Mouse (Mus musculus): ENCODE results near the gene Celsr3. TPM values are rescaled to one million over a fixed set of nuclear protein-coding genes. Genes with fewer than 3 reads are reported as not detected.

Celsr3 gene
- total RNA-seq (2021): 4.2 and 5.5 TPM in 2 replicates
- long read RNA-seq, partial matches to known transcripts: 2 of 2 reads
- long read RNA-seq, other reads (novel, unspliced or antisense): 0 of 2 reads

DNA sequence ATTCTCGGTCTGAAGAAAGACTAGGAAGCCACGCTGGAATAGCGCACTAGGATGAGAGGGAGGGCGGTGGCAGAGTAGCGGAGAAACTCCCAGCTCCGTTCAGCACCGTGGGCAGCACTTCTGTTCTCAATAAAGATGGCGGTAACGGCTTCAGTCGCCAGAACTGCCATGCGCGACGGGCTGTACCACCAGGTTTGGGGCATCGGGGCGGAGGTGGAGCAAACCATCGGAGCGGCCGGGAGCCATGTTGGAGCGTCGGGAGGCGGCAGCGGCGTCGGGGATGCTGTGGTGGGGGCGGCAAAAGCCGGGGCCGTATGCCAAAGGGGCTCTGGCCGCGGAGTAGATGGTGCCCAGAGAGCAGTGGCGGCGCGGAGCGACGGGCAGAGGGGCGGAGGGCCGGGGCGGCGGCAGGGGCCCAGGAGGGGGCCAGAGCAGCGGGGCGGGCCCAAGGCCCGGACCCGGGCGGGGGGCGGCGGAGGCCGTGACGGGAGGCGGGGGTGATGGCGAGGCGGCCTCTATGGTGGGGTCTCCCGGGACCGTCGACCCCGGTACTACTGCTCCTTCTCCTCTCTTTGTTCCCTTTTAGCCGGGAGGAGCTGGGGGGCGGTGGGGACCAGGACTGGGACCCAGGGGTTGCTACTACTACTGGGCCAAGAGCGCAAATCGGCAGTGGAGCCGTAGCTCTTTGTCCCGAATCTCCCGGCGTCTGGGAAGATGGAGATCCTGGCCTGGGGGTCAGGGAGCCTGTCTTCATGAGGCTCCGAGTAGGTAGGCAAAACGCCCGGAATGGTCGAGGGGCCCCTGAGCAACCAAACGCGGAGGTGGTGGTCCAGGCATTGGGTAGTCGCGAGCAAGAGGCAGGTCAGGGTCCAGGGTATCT lies at the start of gene Celsr3:
Gene Celsr3, plus strand, starts transcription at position 501 of the 880 bp plus-strand sequence.
- peak; percentile 69 for DNase-seq

DNA sequence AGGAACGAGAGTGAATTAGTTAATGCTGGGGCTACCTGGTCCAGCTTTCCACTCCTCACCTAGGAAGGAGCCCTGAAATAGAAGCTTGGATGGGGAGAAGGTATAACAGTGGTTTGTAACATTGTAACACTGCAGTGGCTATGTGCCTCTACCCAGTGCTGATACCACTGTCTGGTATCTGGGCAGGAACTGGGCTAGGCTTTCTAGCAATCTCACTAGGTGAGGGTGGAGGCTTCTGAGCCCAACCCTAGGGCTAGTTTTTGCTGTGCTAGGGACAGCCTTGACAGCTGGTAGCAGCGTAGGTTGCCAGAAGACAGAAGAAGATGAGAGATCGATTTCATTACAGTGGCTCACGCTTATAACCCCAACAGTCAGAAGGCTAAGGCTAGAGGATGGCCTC lies 49.5 kb upstream of the Celsr3 start:
- DNase-seq: no peak

DNA sequence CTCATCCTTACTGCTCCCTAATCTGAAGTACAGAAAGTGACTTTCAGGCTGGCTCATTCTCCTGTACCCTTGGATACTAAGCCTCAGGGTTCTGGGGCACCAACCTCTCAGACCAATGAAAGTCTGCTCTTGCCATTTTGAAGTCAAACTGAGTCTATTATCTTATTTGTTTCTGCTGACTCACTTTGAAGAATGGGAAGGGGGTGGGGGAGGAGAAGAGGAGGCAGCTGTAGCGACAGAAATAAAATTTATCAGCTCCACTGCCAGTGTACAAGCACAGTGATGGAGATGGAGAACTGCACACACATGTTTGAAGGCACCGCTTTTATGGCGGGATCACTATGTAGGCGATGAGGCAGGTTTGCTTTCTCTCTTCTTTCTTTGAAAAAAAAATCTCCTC lies 48.8 kb upstream of the Celsr3 start:
- no peak for DNase-seq

DNA sequence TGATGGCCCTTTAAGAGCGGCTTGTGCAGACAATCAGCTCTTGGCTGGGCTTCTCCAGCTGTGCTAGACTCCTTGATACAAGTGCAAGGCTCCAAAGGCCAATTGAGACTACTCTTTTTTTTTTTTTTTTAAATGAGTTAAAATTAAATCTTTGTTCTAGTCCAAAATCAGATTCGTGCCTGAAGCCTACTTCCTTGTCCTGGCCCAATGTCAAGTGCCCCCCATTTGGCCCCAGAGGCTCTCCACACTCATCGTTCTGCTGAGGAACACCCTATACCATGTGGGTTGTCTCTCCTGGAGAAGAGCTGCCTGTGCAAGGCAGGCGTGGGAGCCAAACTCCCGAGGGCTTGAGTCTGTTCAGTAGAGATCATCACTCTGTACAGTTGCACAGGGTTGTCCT lies 45.2 kb upstream of the Celsr3 start:
- no peak for DNase-seq

DNA sequence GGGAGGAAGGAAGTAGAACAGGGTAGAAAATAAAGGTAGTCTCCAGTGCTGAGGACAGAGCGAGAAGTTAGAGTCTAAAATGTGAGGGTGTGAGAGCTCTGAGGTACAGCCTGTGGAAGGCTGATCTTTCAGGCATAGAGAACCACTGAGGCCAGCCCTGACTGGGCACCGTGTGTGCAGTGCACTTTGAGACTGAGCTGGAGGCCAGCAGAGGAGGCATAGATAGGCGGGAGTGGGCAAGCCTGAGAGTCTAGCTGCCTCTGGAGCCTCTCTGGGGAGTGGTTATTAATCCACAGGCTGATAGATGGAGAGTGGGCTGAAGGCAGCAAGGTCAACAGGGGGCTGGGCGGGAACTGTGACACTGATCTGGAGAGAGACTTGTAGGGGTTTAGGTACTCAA lies 44.2 kb upstream of the Celsr3 start:
- no peak for DNase-seq

DNA sequence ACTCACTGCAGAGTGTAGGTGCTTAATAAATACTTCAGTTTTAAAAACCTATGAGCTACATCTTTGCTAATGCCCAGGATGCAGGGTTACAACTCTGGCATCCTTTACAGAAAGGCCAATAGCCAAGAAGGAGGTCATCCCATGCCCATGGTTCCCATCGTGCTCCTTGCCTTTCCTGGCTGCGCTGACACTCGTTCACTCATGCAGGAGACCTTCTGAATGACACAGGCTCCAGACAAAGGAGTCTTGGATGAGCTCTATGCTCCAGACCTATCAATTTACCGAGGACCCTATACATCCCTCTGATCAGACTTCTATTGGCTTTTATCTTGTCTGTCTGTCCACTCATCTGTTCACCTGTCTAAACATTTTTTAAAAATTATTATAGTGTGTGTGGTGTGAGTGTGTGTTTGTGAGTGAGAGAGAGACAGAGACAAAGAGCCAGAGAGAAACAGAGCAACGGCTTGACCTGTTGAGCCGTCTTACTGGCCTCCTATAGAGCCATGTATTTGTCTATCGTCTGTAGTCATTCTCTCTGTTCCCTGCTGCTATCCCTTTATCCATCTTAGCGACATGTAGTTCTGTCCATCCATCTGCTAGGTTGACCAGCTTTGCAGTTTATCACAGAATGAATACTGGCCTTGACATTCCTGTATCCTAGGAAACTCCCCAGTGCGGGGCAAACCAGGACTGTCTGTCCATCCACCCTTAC lies 43.1 kb upstream of the Celsr3 start:
- DNase-seq: no peak

DNA sequence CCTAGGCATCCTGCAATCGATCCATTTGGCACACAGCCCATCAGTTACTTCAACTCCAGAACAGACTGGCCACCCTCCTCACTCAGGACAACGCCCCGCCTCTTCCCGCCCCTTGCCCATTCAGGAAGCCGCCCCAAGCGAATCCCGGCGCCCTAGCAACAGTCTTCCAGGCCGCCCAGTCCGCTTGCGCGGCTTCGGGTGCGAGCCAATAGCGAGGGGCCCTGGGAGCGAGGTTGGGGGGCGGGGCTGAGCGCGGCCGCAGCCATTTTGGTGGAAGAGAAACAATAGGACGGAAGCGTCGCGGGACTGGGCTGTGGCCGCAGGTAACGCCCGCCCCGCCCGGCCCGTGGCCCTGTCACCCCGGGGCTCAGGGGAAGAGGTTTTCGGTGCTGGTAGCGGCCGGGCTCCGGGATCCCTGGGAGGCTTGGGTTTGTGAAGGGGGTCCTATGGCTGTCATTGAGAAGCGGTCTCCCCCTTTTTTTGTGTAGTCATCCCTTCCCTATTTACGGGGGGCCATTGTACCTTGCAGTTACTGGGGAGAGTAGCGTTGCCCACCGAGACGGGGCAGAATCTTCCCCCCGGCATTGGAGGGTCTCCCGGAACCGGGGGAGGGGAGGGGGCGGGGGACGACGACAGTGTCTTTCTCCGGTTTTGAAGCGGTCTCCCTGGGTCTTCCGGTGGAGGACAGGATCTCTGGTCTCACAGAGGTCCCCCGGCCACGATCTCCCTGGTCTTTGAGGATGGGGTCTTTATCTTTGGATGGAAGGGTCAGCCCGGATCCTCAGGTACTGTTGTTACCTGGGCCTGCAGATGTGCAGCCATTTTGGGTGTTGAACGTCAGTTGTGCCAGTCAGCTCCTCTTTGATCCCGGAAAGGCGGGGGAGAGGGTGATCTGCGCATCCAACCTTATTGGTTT lies 42.3 kb upstream of the Celsr3 start, which contains the start of gene Ip6k2:
Gene Ip6k2, plus strand, starts transcription at position 249 of the 916 bp plus-strand sequence.
- DNase-seq: peak; percentile 98

DNA sequence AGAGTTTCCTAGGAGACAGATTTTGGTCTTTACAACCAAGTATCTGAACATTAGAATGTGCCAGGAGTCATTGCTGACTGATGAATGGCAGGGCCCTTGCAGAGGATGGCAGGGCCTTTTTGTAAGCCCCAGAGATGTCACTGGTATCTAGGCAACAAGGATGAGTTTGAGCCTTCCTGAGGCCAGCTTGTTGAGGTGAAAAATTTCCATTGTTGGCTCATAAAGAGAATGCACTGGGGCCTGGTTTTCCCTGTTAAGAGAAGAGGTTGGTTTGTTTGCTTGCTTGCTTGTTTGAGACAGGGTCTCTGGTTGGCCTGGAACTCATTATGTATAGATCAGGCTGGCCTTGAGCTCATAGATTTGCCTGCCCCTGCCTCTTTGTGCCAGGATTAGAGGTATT lies 40.7 kb upstream of the Celsr3 start:
- no peak for DNase-seq

DNA sequence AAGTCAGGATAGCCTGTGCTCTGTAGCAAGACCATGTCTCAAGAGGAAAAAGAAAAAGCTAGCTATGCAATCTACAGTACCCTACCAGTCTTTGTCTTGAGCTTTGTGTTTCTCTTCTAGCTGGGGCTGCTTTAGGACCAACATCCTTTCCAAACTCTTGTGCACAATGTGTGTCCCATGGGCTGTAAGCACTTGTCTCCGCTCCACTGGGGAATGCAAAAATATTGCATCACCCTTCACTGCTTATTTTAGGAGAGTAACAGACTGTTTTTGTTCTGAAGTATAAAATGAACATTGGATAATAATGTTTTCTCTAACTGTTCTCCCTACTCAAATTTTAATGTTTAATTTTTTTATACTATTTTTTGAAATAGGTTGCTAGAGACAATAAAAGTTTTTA lies 39.6 kb upstream of the Celsr3 start:
- DNase-seq: no peak

DNA sequence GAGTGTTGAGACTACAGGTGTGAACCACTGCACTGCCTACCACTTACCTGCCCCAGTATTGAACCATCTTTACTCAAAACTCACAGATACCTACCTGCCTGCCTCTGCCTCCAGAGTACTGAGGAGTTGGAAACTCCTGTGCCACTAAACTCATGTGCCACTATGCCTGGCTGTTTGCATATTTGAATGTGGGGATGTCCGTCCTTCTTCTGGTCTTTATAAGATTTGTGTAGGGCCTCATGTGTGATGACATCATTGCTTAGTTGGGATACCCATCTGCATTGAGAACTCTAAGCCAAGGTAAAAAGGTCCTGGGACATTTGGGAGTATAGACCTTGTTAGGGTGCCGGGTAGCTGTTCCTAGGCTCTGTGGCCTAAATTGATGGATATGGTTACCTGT lies 39.0 kb upstream of the Celsr3 start:
- DNase-seq: no peak

DNA sequence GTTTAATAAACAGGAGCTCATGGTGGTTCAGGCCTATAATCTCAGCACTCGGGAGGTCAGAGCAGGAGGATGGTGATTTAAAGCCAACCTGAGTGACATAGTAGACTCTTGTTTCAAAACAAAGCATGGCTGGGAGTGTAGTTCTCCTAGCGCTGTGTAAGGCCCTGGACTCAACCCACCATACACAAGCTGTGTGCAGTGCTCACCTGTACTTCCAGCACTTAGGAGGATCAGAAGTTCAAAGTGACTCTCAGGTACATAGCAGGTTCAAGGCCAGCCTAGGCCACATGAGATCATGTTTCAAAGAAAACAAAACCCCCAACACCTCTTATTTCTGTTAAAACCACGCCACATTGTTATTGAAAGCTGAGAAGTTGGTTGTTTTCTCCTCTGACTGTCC lies 37.4 kb upstream of the Celsr3 start:
- DNase-seq: no peak

DNA sequence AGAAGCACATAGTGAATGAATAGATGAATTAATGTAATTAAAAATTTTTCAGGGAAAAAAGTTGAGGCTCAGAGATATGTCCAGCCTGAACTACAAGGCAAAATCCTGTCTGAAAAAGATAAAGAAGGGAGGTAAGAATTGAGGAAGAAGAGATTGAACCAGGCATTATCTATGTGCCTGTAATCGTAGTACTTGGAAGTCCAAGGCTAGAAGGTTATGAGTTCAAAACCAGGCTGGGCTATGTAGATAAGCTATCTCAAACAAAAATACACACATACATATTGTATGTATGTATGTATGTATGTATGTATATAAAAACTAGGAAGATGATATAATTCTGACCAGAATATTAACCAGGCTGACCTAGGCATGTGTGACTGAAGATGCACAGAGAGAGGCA lies 33.8 kb upstream of the Celsr3 start:
- no peak for DNase-seq

DNA sequence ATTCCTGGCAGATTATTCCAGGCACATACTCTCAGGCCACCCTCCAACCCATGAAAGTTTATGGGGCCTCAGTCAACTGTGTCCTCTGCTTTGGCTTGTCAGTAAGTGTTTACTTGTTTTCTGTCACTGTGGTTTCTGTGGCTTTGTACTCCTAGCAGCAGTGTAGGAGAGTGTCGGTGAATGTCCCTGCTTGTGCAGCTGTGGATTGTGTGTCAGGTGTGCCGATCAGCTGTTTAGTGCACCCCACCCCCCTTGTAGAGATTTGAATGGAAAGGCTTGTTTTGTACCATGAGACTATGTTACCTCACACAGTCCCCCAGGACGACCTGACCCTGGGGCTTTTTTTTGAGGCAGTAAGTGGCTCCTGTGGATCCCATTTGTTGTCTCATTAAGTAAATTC lies 33.4 kb upstream of the Celsr3 start:
- no peak for DNase-seq

DNA sequence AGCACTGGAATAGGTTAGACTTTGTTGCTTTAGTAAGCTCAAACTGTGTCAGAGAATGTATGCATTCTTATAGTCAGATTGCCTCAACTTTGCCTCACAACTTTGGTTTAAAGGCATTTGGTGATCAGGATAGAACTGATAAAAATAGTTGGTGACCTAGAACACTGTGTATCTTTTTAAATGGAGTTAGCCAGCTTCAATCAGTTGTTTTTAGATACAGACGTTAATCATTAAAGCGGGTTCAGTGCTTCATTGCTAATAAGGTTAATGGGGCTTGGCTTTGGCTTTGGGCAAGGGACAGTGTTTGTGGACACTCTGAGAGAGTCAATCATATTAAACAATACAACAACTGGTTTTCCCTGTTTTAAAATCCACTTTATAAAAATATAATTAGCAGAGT lies 30.8 kb upstream of the Celsr3 start:
- no peak for DNase-seq

DNA sequence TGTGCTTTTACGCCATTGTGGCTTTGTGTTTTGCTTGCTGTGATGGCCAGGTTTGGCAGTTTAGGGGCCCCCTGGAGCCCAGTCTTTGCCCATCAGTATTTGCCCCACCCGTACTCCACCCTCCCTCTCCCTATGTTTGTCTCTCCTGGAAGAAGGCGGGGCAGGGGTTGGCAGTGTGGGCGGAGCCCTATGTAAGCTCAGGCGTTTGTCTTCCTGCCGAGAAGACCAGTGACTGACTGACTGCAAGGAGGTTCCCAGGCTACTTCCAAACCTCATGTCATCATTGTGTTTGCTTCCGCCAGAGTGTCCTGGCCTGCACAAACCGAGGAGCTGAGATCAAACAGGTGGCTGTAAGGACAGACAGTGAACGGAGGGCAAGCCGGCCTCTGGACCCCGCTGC lies 30.4 kb upstream of the Celsr3 start:
- DNase-seq: peak; percentile 55

DNA sequence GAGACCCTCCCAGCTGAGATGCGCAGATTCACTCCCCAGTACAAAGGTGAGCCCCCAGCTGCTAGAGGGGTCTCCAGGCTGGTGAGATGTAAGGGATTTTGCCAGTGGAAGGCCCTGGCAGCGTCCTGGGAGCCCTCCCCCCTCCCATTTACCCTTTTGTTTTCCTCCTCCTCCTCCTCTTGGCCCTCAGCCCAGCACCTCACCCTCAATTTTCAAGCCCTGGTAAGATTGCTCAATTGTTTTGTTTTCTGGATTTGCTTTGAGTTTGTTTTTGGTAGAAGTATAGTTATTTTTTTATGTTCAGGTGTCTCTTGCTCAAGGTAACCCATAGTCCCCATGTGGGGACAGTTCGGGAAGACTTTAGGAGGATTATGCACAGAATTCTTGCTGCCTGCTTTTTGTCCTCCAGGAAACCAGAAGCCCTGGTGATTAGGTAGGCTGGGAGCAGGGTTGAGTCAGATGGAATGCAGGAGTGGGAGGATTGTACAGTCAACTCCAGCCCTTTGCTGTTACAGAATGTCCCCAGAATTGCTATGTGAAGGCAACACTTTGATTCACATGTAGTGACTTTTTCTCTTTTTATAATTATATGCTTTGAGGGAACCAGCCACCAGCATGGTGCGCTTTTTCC lies 29.7 kb upstream of the Celsr3 start:
- DNase-seq: peak; percentile 42

DNA sequence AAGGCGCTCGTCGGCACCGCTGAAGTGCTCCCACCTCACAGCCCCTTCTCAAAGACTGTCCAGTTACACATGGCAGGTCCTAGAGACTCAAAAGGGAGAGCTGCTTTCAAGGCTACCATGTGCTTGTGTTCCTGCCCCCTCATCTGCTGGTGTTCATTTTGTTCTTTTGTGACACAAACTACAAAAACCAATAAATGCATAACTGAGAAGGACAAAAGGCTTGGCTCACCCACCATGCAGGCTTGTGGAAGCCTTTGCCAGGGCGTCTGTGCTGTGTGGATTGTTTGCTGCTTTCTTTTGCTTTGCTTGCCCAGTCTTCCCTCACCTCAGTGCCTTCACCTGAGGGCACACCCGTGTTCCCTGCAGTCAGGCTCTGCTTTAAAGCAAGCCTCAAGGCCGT lies 28.6 kb upstream of the Celsr3 start:
- no peak for DNase-seq

DNA sequence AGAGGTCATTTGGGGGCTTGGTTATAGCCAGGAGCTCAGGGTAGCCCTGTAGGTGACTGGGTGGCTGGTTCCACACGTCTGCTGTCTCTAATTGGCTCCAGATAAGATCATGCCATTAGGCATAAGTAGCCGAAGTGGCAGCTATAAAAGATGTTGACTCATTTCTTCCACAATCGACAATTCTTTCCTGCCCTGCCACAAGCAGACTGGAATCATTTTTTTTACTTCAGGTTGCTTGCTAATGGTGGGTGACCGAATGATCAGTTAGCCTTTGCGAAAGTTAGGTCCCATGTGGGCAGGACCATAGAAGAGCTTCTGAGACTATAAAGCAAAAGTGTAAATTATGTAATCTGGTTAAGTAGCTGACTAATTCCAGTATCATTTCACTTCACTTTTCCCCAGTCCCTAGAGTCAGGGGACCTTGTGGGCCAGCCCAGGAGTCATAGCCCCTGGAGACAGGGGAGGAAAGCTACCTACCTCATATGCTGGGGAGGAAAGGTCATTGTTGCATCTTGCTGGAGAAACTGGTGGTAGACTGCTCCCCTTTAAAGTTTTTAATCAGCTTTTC lies 27.5 kb upstream of the Celsr3 start:
- DNase-seq: no peak

DNA sequence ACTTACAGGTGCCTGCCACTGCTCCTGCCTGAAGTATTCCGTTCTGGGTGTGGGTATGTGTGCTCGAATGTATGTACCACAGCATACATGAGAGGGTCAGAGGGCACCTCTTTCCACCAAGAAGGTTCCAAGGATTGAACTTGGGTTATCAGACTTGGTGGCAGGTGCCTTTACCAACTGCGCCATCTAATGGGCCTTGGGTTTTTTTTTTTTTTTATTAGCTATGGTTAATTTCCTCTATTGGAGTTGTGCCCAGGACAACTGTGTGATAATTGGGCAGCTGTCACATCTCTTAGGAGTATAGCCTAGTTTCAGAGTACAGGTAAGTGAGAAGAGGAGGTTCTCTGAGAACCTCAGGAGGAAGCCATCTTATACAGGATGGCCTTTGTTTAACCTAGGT lies 26.6 kb upstream of the Celsr3 start:
- DNase-seq: no peak

DNA sequence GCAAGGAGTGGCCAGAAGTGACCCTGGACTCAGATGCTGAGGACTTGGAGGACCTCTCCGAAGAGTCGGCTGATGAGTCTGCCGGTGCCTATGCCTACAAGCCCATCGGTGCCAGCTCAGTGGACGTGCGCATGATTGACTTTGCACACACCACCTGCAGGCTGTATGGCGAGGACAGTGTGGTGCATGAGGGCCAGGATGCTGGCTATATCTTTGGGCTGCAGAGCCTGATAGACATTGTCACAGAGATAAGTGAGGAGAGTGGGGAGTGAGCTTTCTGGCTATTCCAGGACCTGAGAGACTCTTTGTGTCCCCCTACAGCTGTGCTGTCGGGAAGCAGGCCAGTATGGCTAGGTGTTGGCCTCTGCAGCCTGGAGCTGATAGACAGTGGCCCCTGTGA lies 20.4 kb upstream of the Celsr3 start:
- no peak for DNase-seq

DNA sequence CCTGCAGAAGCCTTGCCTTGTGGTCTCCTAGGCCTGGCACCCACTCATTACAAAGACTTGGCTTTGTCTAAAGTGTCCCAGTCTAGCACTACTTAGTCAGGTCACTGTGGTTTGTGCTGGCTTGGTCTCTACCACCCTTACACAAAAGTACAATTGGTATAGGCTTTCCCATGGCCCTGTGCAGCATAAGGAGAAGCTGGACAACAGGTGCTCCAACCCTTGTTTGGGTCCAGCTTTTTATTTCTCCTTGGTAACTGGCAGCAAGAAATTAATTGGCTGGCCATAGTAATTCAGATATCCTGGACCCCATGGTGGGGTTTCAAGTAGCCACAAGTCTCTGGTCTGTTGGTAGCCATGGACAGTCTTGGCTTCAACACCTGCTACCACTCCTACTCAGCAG lies 19.7 kb upstream of the Celsr3 start:
- no peak for DNase-seq

DNA sequence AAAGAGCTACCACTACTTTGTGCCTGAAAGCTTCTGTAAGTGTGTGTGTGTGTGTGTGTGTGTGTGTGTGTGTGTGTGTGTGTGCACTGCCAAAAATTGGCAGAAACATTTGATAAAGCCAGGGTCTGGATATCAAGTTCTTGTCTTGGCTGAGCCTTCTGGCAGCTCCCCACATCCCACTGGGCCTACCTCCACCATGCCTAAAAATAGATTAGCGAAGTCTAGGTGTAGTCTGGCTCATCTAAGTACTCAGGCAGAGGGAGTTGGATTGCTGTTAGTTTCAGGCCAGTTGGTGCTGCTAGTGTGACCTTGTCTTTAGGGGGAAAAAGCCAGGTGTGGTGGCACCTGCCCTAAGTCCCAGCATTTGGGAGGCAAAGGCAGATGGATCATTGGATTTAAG lies 19.3 kb upstream of the Celsr3 start:
- no peak for DNase-seq
